Mouse (Mus musculus) Muller cell, postnatal 12 days (primary cell): Measurements from ENCODE around the gene Stag2.

Source experiments
- DNase-seq: peaks from one replicate; pipeline ENCODE4 v3.0.0-alpha.2; 2015; ENCODE audit errors: inconsistent ontology term

Gene Stag2

DNA sequence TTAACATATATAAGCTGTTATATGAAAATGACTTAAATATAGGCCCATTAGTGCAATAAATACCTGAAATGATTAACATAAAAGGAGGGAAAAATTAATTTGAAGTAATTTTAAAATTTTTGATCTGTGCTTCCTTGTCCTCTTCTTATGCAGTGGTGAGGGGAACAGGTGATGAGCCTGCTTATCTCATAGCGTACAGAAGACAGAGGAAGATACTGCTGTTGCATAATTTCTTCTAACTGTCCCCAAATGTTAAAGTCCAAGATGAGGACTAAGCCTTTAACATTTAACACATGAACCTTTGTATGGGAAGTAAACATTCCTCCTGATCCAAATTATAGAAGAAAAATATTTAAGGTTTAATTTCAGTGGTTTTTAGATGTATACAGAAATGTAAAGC is 66.6 kb downstream of the Stag2 start:
- DNase-seq, result no peak

DNA sequence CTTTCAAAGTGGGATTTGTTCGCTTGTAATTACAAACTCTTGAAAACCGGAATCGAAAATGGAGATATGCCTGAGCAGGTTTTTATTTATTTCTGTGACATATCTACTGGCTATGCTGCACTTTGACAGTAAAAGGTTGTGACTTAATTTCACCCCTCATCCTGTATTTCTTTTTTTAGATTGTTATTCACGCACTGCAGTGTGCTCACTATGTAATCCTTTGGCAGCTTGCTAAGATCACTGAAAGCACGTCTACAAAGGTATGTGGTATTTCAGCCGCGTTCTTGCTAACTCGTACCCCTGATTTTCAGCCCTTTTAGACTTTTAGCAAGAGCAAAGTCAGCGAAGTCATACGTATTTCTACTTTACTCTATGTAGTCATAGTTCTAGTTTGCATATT is 101.2 kb downstream of the Stag2 start:
- no peak for DNase-seq

DNA sequence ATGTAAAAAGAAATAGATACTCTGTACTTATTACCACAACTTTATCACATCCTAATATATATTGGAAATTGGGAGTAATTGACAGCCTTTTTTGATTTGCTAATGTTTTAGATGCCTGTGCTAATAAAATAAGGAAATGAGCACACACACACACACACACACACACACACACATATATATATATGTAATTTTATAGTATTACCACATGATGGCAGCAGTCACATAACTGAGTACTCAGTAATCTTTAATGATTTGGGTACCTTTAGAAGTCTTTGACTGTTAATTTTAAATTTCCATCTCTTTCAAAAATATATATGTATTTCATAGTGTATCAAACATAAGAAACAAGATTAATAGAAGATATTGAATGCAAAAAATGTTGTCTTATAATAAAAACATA is 123.6 kb downstream of the Stag2 start:
- DNase-seq, result peak; percentile 14

DNA sequence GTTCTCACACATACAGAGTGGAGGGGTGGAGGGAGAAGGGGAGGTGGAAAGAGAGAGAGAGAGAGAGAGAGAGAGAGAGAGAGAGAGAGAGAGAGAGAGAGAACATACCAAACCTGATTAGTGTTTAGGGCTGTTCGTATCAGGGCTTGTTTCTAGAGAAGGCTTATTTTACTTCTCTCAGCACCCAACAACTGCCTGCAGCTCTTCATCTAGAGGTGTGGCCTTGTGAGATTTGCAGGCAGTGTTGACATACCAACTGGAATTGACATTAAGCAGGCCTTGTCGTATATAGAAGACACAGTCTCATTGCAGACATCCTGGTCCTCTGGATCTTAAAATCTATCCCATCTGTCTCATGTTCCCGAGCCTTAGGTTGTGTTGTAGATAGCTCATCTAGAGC is 141.1 kb downstream of the Stag2 start:
- no peak for DNase-seq

DNA sequence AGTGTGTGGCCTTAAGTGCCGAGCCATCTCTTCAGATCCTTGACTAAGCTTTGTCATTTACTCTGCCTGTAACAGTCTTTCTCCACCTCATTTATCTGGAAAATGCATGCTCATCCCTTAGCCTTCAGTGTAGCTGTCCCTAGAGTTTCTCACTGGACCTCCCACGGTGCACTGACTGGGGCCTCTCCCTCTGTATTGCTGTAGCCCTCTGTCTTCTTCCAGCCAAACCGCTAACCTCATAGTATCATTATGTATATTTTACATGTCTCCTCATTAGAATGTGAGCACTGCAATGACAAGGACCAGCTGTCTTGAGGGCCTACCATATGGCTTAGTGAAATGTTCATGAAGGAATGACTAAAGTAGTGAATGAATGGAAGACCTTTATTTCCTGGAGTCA is 166.1 kb downstream of the Stag2 start:
- no peak for DNase-seq

DNA sequence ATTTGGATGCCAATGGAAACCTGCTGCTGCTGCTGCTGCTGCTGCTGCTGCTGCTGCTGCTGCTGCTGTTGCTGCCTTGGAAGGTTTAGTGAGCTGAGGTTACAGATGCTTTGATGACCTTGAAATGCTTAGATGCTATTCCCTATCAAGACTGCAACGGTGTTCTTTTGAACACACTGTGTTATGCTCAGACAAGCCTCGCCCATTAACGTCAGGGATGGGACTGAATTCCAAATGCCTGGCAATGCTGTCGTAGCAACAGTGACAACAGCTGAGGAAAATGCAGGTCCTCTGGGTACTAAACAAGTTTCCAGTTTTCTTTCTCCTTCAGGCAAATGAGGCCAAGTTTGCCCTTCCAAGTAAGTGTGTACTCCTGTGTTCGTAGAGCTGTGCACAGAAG is 171.3 kb downstream of the Stag2 start:
- no peak for DNase-seq

DNA sequence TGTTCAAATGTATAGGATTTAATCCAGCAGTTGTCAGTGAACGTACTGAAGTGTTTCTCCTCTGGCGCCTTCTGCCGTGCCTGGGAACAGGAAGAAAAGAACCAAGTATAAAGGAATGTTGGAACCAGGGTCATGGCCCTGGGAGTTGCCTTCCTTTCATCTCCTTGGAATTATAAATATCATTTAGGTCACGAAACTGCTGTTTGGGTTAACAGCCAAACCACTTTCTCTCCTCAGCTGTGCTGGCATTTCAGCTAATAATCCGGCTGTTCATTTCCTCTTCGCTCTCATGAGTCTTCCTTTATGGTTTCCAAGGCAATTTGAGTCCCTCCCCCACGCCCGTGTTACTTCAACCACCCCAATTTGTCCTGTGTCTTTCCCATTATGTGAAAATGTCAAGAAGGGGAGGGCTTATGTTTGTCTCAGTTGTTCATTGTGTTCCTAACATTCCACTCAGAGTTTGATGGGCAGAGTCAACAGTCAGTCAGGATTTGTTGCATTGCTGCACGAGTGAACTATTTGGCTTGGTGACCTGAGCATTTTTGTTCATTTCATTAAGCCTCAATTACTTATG is 172.2 kb downstream of the Stag2 start:
- peak; percentile 74 for DNase-seq

DNA sequence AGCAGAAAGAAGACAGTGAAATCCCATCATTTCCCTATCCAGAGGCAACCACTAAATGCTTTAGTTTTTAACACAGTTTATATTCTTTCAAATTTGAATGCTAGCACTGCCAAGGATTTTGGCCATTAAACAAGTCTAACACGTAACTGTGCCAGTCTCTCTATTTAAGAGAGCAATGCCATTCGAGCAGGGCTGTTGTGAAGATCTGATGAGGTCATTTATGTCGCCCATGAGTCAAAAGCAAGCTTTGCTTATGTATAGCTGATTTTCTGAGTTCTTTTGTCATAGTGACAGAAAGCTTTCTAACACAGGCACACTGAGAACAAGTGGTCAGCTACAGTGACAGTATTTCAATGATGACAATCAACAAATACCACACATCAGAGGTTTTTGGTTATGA is 175.7 kb downstream of the Stag2 start:
- DNase-seq, result no peak
